Mouse (Mus musculus) stomach, postnatal 0 days (tissue): Measurements from ENCODE around the gene Msh3.

ENCODE experiments used
- CTCF ChIP-seq: IDR thresholded peaks from 2 replicates; pipeline ENCODE4 v1.5.1; 2016; ENCODE audit warnings: antibody characterized with exemption, low read depth, mild to moderate bottlenecking, moderate library complexity
- EP300 ChIP-seq: optimal IDR thresholded peaks from 2 replicates; pipeline ENCODE3; 2016; ENCODE audit warnings: antibody characterized with exemption

DNA sequence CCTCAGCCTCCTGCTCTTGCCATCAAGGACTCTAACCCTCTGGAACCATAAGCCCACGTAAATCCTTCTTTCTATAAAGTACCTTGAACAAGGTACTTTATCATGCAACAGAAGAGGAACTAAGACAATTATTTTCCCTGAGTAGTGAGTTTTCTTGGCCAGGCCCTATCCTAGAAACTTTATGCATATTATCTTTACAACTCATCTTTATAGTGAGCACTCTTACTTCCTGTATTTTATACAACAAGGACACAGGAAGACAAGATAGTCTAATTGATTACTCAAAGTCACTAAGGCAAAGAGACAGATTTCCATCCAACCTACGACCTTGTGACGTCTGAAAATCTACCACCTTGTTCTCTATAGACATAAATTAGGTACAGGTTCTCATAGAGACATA is 15.0 kb downstream of the Msh3 start:
- TF ChIP-seq CTCF = no peak
- no peak for TF ChIP-seq EP300
